Mouse (Mus musculus) bone marrow macrophage, adult 2 months (primary cell): Measurements from ENCODE around the gene Dapk3.

Experiments
- CTCF ChIP-seq: IDR thresholded peaks from 2 replicates; pipeline ENCODE4 v1.5.1; 2012; ENCODE audit warnings: low read depth, mild to moderate bottlenecking, low read length, moderate library complexity
- POLR2A ChIP-seq: IDR thresholded peaks from 2 replicates; pipeline ENCODE4 v1.6.1; 2012; ENCODE audit warnings: mild to moderate bottlenecking, low read depth, low read length, borderline replicate concordance

DNA sequence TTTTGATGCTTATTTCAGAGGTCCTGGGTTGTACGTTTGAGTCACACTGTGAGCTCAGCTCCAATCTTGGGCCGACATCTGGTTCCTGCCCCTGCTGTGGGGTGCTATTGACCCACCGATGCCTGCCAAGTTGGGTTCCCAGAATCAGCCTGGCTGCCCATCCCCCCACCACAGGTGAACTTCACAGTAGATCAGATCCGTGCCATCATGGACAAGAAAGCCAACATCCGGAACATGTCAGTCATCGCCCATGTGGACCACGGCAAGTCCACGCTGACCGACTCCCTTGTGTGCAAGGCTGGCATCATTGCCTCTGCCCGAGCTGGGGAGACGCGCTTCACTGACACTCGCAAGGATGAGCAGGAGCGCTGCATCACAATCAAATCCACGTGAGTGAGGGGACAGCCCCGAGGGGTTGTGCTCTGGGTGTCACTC, 5.3 kb upstream of the Dapk3 start:
- no peak for TF ChIP-seq CTCF
- TF ChIP-seq POLR2A = no peak
